Mouse (Mus musculus) heart, adult 18-20 months (tissue): Measurements from ENCODE around the gene Gm5475. TPM values are rescaled to one million over a fixed set of nuclear protein-coding genes. Genes with fewer than 3 reads are reported as not detected.

ENCODE experiments used
- DNase-seq, 2 experiments: peaks; one replicate each; pipeline ENCODE4 v3.0.0; 2021 to 2022; ENCODE audit warnings: mixed read lengths in 1 of 2
- total RNA-seq, 2 experiments: library from RNA; stranded (reverse); gene quantifications; 2 replicates each; pipeline ENCODE4 v1.2.3; 2021

Gm5475 gene
- total RNA-seq, 2 experiments from 2014 or later, result not detected

DNA sequence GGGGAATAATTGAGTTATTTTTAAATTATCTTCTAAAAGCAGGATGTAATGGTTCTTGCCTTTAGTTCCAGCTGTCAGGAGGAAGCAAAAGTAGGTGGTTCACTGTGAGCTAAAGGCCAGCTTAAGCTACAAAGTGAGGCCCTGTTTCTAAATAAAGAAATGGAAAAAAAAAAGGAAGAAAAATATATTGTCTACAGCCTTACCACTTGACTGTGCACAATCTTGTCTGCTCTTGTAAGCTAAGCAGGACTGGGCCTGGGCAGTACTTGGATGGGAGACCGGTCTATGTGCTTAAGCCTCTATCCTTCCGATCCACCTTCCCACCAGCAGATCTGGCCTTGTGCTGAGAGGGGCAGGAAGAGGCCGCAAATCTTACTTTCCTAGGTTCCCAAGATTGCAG lies 27.5 kb downstream of the Gm5475 start:
- no peak for DNase-seq

DNA sequence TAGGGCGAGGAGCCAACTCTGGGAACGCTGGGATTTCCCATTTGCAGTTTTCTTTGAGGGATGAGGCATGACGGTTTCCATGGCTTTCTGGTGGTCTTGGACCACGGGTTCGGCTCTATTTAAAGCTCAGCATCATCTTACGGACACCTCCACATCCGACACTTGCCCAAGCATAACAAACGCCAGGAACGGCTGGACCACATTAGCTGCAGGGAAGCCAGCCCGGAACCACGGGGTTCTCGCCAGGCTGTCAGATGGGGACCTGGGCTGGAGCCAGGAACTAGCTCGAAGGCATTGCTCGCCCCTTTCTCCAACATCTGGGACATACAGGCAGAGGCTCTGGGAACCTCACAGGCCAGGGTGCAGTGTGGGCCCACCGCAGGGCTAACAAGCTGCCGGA lies 29.3 kb downstream of the Gm5475 start:
- peak; percentile 70 to 74 for DNase-seq

DNA sequence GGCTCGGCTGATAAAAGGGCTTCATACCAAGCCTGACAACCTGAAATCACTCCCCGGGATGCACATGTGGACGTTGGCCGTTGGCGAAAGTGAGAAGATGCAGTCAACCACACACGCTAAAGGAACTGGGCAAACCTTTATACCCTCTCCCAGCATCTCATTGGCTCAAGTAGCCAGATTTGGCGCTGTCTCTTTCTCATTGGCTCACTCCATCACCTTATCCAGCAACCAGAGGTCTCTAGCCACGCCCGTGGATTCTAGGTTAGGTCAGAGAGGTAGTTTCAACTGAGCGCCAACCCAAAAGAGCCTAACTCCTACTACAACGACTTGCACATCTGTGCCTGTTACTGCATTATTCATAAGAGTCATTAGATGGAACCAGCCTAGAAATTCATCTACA lies 30.5 kb downstream of the Gm5475 start:
- DNase-seq, result no peak

DNA sequence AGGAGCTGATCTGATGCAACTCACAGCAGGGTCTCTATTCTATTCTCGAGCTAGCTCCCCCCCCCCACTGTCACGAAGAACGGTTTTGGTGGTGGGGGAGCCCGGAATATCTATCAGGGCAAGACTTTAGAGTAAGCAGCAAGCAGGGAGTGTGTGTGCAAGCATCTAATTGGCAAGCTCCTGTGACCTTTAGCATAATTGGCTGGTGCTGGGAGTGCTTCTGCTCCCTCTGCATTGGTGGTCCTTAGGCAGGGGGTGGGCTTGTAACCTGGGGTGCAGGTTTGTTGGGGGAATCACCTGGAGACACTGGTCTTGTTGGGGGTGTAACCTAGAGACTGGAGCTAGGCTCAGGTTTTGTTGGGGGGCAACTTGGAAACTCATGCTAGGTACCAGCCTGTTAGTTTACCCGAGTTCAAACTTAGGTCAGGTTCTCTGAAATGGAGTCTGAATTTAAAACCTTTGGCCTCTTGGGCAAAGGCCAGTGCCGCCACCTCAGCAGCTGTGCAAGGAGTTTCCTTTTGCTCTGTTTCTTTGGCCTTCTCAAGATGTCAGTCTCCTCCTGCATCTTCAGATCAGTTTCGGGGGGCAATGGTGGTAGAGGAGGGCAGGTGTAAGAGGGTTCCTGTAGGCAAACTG lies 34.5 kb downstream of the Gm5475 start:
- DNase-seq, result no peak

DNA sequence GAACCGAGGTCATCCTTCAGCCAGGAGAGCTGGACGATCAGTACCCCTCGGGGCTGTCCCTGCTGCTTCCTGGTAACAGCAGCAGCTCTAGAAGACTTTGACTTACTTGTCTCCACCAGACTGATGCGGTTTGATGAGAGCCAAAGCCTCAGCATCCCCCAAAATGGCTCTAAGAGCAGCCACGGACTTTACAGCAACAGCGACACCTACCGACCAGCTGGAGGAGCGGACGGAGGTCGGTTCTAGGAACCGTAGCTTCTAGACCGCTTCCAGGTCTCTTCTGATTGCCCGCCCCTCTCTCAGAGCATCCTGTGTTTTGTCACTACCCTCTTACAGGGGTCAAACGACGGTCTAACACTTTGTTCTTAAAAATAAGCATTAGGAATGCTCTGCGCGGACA lies 35.4 kb downstream of the Gm5475 start:
- peak; percentile 59 to 85 for DNase-seq

DNA sequence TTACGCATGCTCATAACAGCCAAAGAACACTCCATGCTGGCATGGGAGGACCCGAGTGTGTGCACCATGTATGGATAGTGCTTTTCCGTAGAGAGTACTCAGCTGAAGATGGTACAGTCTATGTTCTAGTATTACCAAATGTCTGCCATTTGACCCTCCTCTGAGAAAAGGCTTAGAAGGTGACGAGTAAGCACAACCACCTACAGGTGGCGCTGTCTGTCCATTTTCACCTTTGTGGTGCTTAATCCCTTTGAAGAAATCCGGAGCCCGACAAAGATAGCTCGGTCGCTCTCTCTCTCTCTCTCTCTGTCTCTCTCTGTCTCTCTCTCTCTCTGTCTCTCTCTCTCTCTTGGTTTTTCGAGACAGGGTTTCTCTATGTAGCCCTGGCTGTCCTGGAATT lies 36.1 kb downstream of the Gm5475 start:
- DNase-seq, result peak; percentile 50 to 69

DNA sequence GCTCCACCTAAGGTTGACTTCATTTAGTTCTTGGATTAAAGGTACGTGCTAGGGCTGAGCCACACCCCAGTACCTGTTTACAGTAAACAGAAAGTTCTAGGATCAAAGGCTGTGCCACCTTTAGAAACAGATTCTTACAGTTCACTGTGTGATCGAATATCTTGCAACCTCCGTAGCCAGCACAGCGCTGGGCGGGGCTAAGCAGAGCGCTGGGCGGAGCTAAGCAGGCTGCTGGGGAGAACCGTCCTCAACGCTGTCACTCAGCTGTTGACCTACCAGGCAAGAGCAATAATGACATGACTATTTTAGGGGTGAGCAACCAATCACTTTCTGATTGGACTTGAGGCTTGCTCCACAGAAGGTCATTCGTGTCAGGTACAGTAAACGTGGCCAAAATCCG lies 39.0 kb downstream of the Gm5475 start:
- DNase-seq, result no peak

DNA sequence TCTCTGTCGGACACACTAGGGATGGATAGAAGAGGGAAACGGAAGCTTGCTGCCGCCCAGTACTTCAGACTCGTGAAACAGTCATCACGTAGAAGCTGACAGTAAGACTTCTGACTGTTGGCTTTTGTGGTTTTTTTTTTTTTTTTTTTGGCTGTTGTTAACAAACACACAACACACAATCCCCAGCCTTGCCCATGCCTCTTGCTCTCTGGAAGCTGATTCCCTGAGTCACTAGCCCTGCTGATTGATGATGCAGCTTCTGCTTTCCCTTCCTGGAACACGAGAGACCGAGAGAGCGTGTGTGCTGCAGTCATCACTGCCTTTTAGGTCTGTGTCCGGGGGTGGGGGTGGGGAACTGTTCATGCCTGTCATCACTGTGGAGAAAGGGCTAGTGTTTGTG lies 39.7 kb downstream of the Gm5475 start:
- DNase-seq, result no peak

DNA sequence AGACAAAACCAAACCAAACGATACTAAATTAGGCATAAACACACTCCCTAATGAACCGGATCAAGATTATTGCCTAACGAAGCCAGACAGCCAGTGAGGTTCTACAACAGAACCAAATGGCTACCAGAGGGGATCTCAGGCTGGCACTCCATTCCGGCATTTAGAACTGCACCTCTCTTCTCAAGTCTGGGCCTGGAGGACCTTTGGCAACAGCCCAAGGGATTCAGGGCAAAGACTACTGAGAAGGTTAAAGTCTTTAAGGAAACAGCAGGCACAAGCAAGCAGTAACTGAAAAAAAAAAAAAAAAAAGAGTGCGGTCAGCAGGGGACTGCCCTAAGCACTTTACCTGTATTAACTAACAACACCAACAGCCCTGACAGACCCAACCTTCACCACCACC lies 40.1 kb downstream of the Gm5475 start:
- DNase-seq, result no peak

DNA sequence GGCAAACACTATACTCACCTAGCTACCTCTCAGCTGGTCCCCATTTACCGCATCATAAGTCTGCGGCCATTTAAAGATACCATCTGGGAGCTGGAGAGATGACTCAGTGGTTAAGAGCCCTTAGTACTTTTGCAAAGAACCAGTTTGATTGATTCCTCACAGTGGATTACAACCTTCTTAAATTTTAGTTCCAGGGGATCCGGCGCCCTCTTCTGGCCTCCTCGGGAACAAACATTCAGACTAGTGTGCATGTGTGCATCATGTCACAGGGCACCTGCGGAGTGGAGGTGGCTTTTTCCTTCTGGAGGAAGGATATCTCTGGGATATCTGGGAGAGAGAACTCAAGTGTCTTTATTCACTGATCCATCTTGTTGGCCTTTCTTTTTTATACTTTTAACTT lies 41.8 kb downstream of the Gm5475 start:
- DNase-seq, result peak; percentile 28 to 79

DNA sequence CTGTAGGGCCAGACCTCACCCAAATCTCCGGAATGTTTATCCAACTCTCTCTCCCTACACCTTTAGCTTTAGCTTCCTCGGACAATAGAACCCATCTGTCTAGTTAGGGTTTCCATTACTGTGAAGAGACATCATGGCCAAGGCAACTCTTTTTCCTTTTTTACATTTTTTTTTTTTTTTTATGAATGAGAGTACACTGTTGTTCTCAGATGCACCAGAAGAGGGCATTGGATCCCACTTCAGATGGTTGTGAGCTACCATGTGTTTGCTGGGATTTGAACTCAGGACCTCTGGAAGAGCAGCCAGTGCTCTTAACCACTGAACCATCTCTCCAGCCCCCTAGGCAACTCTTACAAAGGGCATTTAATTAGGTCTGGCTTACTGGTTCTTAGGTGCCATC lies 43.5 kb downstream of the Gm5475 start:
- DNase-seq, result no peak

DNA sequence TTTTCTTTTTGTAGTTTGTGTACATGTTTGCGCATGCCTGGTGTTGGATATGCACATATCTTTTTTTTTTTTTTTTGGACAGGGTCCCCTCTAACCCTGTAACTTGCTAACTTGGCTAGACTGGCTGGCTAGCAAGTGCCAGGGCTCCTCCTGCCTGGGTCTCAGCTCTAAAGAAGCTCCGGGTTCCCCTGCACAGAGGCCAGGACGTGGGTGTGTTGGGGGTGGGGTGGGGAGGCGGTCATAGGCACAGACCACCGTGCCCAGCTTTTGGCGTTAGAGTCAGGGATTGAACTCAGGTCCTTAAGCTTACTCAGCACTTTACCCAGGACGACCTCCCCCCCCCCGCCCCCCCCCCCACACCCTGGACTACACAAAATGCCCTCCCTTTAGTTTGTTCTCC lies 45.8 kb downstream of the Gm5475 start:
- no peak for DNase-seq

DNA sequence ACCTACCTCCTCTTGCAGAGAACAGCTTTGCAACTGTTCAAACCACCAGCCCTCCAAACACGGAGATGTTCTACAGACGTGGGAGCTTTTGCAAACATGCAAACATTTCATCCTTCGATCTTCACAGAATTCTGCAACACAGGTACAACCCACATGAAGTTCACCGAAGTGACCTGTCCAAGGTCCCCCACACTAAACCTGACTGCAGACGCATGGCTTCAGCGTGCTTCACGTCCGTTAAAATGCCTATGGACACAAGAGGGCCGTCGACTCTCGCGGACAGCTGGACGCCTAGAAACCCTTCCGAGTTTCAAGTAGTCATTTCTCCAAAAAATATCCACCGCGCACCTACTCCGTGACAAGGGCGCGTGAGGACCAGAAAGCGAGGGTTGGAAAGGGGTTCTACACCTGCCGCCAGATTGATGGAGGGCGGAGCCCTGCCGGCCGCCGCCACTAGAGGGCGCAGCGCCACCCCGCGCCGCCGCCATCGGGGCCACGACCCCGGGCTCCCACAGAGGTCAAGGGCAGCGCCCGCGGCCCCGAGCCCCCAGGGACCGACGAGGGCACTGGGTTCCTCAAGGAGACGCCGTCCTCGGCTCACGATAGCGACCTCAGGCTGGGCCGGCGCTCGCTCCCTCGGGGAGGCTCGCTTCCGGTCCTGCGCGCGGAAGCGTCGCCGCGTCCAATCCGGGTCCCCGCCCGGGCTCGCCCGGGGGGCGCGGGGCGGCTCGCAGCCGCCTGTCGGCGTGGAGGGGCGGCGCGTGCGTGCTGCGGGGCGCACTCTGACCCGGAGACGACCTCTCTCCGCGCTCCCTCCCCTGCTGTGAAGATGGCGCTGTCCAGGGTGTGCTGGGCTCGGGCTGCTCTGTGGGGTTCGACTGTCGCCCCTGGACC lies 46.6 kb downstream of the Gm5475 start, which contains the start of gene Letmd1:
Letmd1 (plus strand) TSS at position 729 of the 894 bp plus-strand sequence.
- DNase-seq, result peak; percentile 87 to 94

DNA sequence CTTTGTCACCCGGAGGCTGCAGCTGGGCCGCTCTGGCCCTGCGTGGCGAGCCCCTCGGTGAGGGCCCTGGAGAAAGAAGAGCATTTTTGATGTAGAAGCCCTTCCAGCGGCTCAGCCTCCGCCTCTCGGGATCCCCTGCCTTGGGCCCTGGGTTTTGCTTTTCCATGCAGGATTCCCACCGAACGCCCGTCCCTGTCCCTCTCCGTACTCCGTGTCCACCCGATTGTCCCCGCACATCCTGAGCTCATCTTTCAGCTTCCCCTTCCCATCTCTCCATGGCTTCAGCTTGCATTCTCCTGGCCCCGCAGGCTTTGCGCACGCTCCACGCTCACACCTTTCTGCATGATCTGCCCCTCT lies 47.2 kb downstream of the Gm5475 start:
- no peak for DNase-seq

DNA sequence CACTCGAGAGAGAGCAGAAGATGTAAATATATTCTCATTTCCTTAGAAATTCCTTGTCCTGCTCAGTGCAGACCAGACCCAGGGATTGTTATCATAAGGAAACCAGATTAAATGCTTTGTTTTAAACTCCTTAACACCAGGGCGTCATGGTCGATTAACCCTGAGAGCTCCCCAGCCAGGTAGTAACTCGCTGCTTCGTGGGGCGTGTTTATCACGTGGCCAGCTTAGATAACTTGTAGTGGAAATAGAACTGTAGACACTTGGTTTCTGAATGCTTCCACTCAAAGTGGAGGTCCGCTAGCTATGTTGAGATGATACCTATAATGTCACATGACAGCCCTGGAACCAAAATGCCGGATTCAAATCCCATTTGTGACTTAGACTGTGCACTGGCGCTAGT lies 48.1 kb downstream of the Gm5475 start:
- DNase-seq, result no peak

DNA sequence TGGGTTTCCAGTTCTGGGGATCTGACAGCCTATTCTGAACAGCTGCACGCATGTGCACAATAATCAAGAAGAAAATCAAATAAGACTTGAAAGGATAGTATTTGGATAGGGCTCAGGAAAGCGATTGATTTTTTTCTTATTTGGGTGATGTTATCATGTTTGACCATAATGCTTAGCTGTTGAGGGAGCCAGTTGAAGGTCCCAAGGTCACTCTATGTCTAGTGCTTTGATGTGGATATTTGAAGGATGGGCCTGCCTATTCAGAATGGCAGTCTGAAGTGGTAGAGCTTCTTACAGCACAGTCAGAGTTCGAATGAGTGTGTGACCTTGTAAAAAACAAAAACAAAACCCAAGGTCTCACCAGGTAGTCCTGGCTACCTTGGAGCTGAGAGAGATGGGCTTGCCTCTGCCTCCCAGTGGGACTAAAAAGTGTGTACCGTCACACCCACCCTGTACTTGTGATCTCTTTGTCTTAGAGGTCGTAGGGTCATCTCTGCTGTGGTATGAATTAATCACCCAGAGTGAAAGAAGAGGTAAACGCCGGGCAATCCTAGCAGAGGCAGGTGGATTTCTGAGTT lies 52.1 kb downstream of the Gm5475 start:
- no peak for DNase-seq

Other genes starting within 250 kb of the Gm5475 start
- 10 to 100 TPM; 52.5 to 53.5 TPM for gene Atf1, start 194.3 kb upstream of the Gm5475 start, total RNA-seq
- not detected for gene Tmprss12, start 141.3 kb upstream of the Gm5475 start, total RNA-seq
- 10 to 100 TPM; 46.0 to 60.5 TPM for gene Mettl7a1, start 118.0 kb upstream of the Gm5475 start, total RNA-seq
- under 1 TPM in 1 of 2 experiments, not detected in 1; 0.18 TPM for gene Mettl7a3, start 87.2 kb upstream of the Gm5475 start, total RNA-seq
- not detected for gene Methig1, start 69.0 kb upstream of the Gm5475 start, total RNA-seq
- 1 to 10 TPM; 1.1 to 1.5 TPM for gene Mettl7a2, start 68.9 kb upstream of the Gm5475 start, total RNA-seq
- gene Higd1c, start 57.6 kb upstream of the Gm5475 start, total RNA-seq, result not detected
- gene Slc11a2, start 2.9 kb downstream of the Gm5475 start, total RNA-seq, result 10 to 100 TPM; 37.8 to 44.5 TPM
- gene Letmd1, start 46.9 kb downstream of the Gm5475 start, total RNA-seq, result 10 to 100 TPM; 10.2 to 23.2 TPM
- gene Csrnp2, start 73.3 kb downstream of the Gm5475 start, total RNA-seq, result 1 to 10 TPM; 1.9 to 2.6 TPM
- 10 to 100 TPM; 11.3 to 14.7 TPM for gene Tfcp2, start 129.9 kb downstream of the Gm5475 start, total RNA-seq
- 10 to 100 TPM; 11.1 to 14.2 TPM for gene Pou6f1, start 177.8 kb downstream of the Gm5475 start, total RNA-seq
- 100 to 1,000 TPM; 152 to 194 TPM for gene Dazap2, start 193.2 kb downstream of the Gm5475 start, total RNA-seq
- 10 to 100 TPM; 11.3 to 18.5 TPM for gene Smagp, start 214.8 kb downstream of the Gm5475 start, total RNA-seq
- 1 to 10 TPM; 1.6 to 5.1 TPM for gene Bin2, start 247.4 kb downstream of the Gm5475 start, total RNA-seq